32 mouse cellular contexts compared by ENCODE assay signal in genomic region chr6:105604234-105604633, GRCm38 (mm10).
DNase-seq lines count a peak whose midpoint lies in the region; ATAC-seq and TF ChIP-seq lines count a peak whose summit lies in the region.
"Had no signal": no experiment of that assay in that cellular context is flagged by ENCODE, and none has a peak within 500 bp of the region (broad histone marks: within the 10 kb centered on the region; RNA-seq: fewer than 3 reads in every experiment).

No protein-coding gene starts in this region.

- 60% methylated on average over 2 of the region's 2 CpGs for WGBS in forebrain, embryonic 13.5 days
- 74% methylated on average over 2 of the region's 2 CpGs for WGBS in forebrain, embryonic 11.5 days
- 42% methylated on average over 2 of the region's 2 CpGs for WGBS in forebrain, postnatal 0 days

- no peaks in the 10 kb centered on the region for H3K27me3 ChIP-seq in forebrain, embryonic 13.5 days
- H3K27me3 ChIP-seq in forebrain, embryonic 11.5 days (ENCODE audit: control insufficient read depth, insufficient read depth, low read length), result no peaks in the 10 kb centered on the region
- H3K27me3 ChIP-seq in forebrain, postnatal 0 days (ENCODE audit: insufficient read depth, low read length), result no peaks in the 10 kb centered on the region
- H3K27me3 ChIP-seq: CH12.LX; embryonic facial prominence, embryonic 15.5 days; heart, embryonic 12.5 days; heart, embryonic 15.5 days; hindbrain, embryonic 13.5 days; Patski had no signal

- H3K36me3 ChIP-seq in forebrain, embryonic 13.5 days (ENCODE audit: poor library complexity, severe bottlenecking), result no peaks in the 10 kb centered on the region
- no peaks in the 10 kb centered on the region for H3K36me3 ChIP-seq in forebrain, embryonic 11.5 days (ENCODE audit: control insufficient read depth, insufficient read depth, low read length)
- H3K36me3 ChIP-seq in forebrain, postnatal 0 days (ENCODE audit: insufficient read depth), result no peaks in the 10 kb centered on the region
- H3K36me3 ChIP-seq: embryonic facial prominence, embryonic 15.5 days; G1E; heart, embryonic 12.5 days; heart, embryonic 15.5 days; hindbrain, embryonic 10.5 days; hindbrain, embryonic 13.5 days had no signal

- H3K4me2 ChIP-seq in forebrain, embryonic 13.5 days, result no peak overlapping the region
- H3K4me2 ChIP-seq in forebrain, embryonic 11.5 days (ENCODE audit: low read depth, low read length, severe bottlenecking), result no peak overlapping the region
- H3K4me2 ChIP-seq in forebrain, postnatal 0 days (ENCODE audit: low read depth), result no peak overlapping the region
- H3K4me2 ChIP-seq: embryonic facial prominence, embryonic 15.5 days; heart, embryonic 12.5 days; heart, embryonic 15.5 days; hindbrain, embryonic 13.5 days had no signal

- no peak overlapping the region for H3K9ac ChIP-seq in forebrain, embryonic 13.5 days
- no peak overlapping the region for H3K9ac ChIP-seq in forebrain, embryonic 11.5 days (ENCODE audit: low read length)
- no peak overlapping the region for H3K9ac ChIP-seq in forebrain, postnatal 0 days
- H3K9ac ChIP-seq: embryonic facial prominence, embryonic 15.5 days; heart, embryonic 12.5 days; heart, embryonic 15.5 days; hindbrain, embryonic 13.5 days had no signal

- no peaks in the 10 kb centered on the region for H3K9me3 ChIP-seq in forebrain, embryonic 13.5 days (replicated peaks)
- H3K9me3 ChIP-seq in forebrain, embryonic 11.5 days (ENCODE audit: control insufficient read depth, low read length), result no peaks in the 10 kb centered on the region
- H3K9me3 ChIP-seq in forebrain, postnatal 0 days (ENCODE audit: low read length), result no peaks in the 10 kb centered on the region
- H3K9me3 ChIP-seq: embryonic facial prominence, embryonic 15.5 days; G1E; heart, embryonic 12.5 days; heart, embryonic 15.5 days; hindbrain, embryonic 10.5 days; hindbrain, embryonic 13.5 days had no signal

- no peak for TF ChIP-seq CTCF in brain, embryonic 14.5 days (IDR thresholded peaks at IDR 0.05; ENCODE audit: borderline replicate concordance, extremely low read depth, insufficient read depth, insufficient read length)
- TF ChIP-seq CTCF in forebrain, postnatal 0 days (IDR thresholded peaks at IDR 0.05; ENCODE audit: low read depth), result no peak

- DNase-seq in forebrain, embryonic 11.5 days (ENCODE audit: low spot score), result no peak
- no peak for DNase-seq in frontal cortex, postnatal 10 days (ENCODE audit: low spot score in 2 of 2)
- DNase-seq in brain, embryonic 14.5 days (ENCODE audit: low read depth), result peak; percentile 16
- DNase-seq in forebrain, postnatal 0 days, result peak; percentile 29
- no peak for DNase-seq in cerebellum, adult 9-10 months
- DNase-seq: adrenal gland, postnatal 10 days; adrenal gland, postnatal 36 days; B cell, adult 2 months; cerebellum, adult 2 months; cerebellum, postnatal 10 days; cerebellum, postnatal 36 days; embryo, embryonic 11 days; gastrocnemius, postnatal 25 days; heart, adult 18-20 months; heart, postnatal 10 days; heart, postnatal 36 days; kidney, adult 18-20 months; kidney, adult 9 months had no signal

- peak; percentile 19; the same call in 1 of the 2 replicates for ATAC-seq in forebrain, embryonic 13.5 days
- ATAC-seq in forebrain, embryonic 11.5 days (replicated peaks; ENCODE audit: low FRiP score), result no peak
- peak; percentile 34; the same call in 1 of the 2 replicates for ATAC-seq in frontal cortex, adult (ENCODE audit: low TSS enrichment)
- ATAC-seq in forebrain, postnatal 0 days, result peak; percentile 76
- no peak for ATAC-seq in megakaryocyte, adult 5-6 weeks (ENCODE audit: poor library complexity, severe bottlenecking)
- ATAC-seq: hindbrain, postnatal 0 days; inflammation-experienced regulatory T-cells, adult 6 months; intestine, embryonic 16.5 days; Patski had no signal

- TF ChIP-seq POLR2A in brain, embryonic 14.5 days (IDR thresholded peaks at IDR 0.05; ENCODE audit: borderline replicate concordance, extremely low read depth, insufficient read depth, insufficient read length, poor library complexity, severe bottlenecking), result no peak

- H3K4me1 ChIP-seq in forebrain, embryonic 13.5 days, result no peaks in the 10 kb centered on the region
- H3K4me1 ChIP-seq in forebrain, embryonic 11.5 days (replicated peaks; ENCODE audit: control insufficient read depth, insufficient read depth, low read length), result no peaks in the 10 kb centered on the region
- no peaks in the 10 kb centered on the region for H3K4me1 ChIP-seq in forebrain, postnatal 0 days (ENCODE audit: insufficient read depth)
- H3K4me1 ChIP-seq: embryonic facial prominence, embryonic 15.5 days; heart, embryonic 12.5 days; heart, embryonic 15.5 days; hindbrain, embryonic 10.5 days; hindbrain, embryonic 13.5 days had no signal

- no peak overlapping the region for H3K4me3 ChIP-seq in forebrain, embryonic 13.5 days
- no peak overlapping the region for H3K4me3 ChIP-seq in forebrain, embryonic 11.5 days (ENCODE audit: low read depth, low read length)
- H3K4me3 ChIP-seq in forebrain, postnatal 0 days (ENCODE audit: low read depth, low read length), result no peak overlapping the region
- H3K4me3 ChIP-seq: embryonic facial prominence, embryonic 15.5 days; heart, embryonic 12.5 days; heart, embryonic 15.5 days; hindbrain, embryonic 10.5 days; hindbrain, embryonic 13.5 days had no signal

- H3K27ac ChIP-seq in forebrain, embryonic 13.5 days, result no peak overlapping the region
- no peak overlapping the region for H3K27ac ChIP-seq in forebrain, embryonic 11.5 days (ENCODE audit: low read depth, low read length)
- H3K27ac ChIP-seq in forebrain, postnatal 0 days (ENCODE audit: low read depth, low read length), result no peak overlapping the region
- H3K27ac ChIP-seq: embryonic facial prominence, embryonic 15.5 days; heart, embryonic 15.5 days; hindbrain, embryonic 10.5 days; hindbrain, embryonic 13.5 days; hindbrain, postnatal 0 days had no signal

Comparison
In these comparisons a context has a peak if more than half of its experiments do, and no peak if none do; other contexts are left out.
1. ATAC-seq: peak in forebrain, embryonic 13.5 days (single experiment), frontal cortex, adult (single experiment) and forebrain, postnatal 0 days (single experiment); none in forebrain, embryonic 11.5 days (single experiment) and megakaryocyte, adult 5-6 weeks (single experiment).
2. DNase-seq: peak in brain, embryonic 14.5 days (single experiment) and forebrain, postnatal 0 days (single experiment); none in forebrain, embryonic 11.5 days (single experiment), frontal cortex, postnatal 10 days (0 of 2) and cerebellum, adult 9-10 months (single experiment).